Mouse (Mus musculus) skeletal muscle tissue, adult 2 months (tissue): ENCODE results near the gene Scgb1b29.
"Not testable (repeated sequence)": the region's sequence is repeated elsewhere in the genome, so short reads cannot be mapped to it uniquely, and the experiment has no call there.

Experiments
- DNase-seq: peaks from one replicate; pipeline ENCODE4 v3.0.0-alpha.2; 2012; ENCODE audit warnings: low read depth, low spot score

The Scgb1b29 gene

DNA sequence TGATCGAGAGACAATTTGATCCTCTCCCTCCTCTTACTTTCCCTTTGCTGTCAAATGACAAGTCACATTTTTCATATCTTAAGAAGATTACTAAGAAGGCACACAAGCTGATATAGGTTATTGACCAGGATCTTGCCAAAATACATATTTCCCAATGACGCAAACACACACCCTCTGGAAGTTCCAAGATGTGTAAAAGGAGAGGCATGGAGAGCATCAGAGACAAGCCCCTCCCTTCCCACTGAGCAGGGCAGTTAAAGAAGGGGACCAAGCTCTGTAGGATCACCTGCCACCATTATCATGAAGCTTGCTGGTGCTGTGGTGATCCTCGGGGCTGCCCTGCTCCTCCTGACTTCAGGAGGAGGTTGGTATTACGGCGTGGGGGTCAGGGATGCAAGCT, at the start of gene Scgb1b29:
Scgb1b29 (plus strand) TSS at position 301 of the 400 bp plus-strand sequence.
- not testable (repeated sequence) for DNase-seq

DNA sequence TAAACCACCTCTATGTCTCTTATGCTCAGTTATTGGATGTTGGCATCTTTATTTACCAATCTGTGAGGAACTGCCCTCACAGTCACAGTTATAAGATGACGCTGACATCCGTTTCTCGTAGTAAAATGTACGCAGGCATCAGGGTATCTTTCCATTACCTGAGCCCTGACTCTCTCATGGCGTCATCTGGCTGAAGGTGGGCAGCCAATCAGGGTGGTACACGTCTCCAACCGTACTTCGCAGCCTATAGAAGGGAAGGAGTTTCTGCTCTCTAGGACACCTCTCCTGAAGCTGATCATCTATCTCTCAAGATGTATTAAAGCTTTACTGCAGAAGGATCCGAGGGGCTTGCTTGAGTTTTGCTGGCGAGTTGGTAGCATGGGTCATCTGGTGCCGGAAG, 12.7 kb upstream of the Scgb1b29 start:
- not testable (repeated sequence) for DNase-seq
